Mouse (Mus musculus) thymus, postnatal 10 days (tissue): ENCODE measurements around the gene Ntm.

Experiments used
- DNase-seq, 2 experiments: peaks; one replicate each; pipeline ENCODE4 v3.0.0; 2021; ENCODE audit warnings: low spot score in 2 of 2

Gene Ntm

GRCm38 (mm10) chr9:29410284-29410683, 552.7 kb downstream of the Ntm start:
- DNase-seq: no peak

- DNase-seq: peak in 1 of 2 experiments; percentile 10
Measured at GRCm38 (mm10) chr9:29409216-29409907, 553.6 kb downstream of the Ntm start.

- DNase-seq: no peak
Measured at GRCm38 (mm10) chr9:29407954-29408353, 555.0 kb downstream of the Ntm start.

GRCm38 (mm10) chr9:29406973-29407372, 556.0 kb downstream of the Ntm start:
- DNase-seq: no peak

GRCm38 (mm10) chr9:29406046-29406445, 556.9 kb downstream of the Ntm start:
- DNase-seq: no peak

GRCm38 (mm10) chr9:29400151-29400550, 562.8 kb downstream of the Ntm start:
- no peak for DNase-seq

- no peak for DNase-seq
Measured at GRCm38 (mm10) chr9:29396101-29396500, 566.8 kb downstream of the Ntm start.

- DNase-seq: no peak
Measured at GRCm38 (mm10) chr9:29393136-29393535, 569.8 kb downstream of the Ntm start.

GRCm38 (mm10) chr9:29390796-29391517, 572.0 kb downstream of the Ntm start:
- DNase-seq: no peak

- no peak for DNase-seq
Measured at GRCm38 (mm10) chr9:29389224-29389623, 573.7 kb downstream of the Ntm start.

GRCm38 (mm10) chr9:29387136-29387535, 575.8 kb downstream of the Ntm start:
- DNase-seq: no peak

- no peak for DNase-seq
Measured at GRCm38 (mm10) chr9:29377172-29378002, 585.6 kb downstream of the Ntm start.

GRCm38 (mm10) chr9:29371341-29371740, 591.6 kb downstream of the Ntm start:
- no peak for DNase-seq

- DNase-seq: no peak
Measured at GRCm38 (mm10) chr9:29369621-29370020, 593.3 kb downstream of the Ntm start.

- DNase-seq: no peak
Measured at GRCm38 (mm10) chr9:29368291-29368690, 594.6 kb downstream of the Ntm start.

- DNase-seq: no peak
Measured at GRCm38 (mm10) chr9:29357796-29358195, 605.1 kb downstream of the Ntm start.

GRCm38 (mm10) chr9:29342303-29342702, 620.6 kb downstream of the Ntm start:
- DNase-seq: no peak

- DNase-seq: no peak
Measured at GRCm38 (mm10) chr9:29341292-29341691, 621.6 kb downstream of the Ntm start.

- DNase-seq: no peak
Measured at GRCm38 (mm10) chr9:29335671-29336070, 627.3 kb downstream of the Ntm start.

- DNase-seq: no peak
Measured at GRCm38 (mm10) chr9:29332296-29333090, 630.4 kb downstream of the Ntm start.

- no peak for DNase-seq
Measured at GRCm38 (mm10) chr9:29330486-29330885, 632.5 kb downstream of the Ntm start.

- no peak for DNase-seq
Measured at GRCm38 (mm10) chr9:29326283-29326682, 636.7 kb downstream of the Ntm start.
